Mouse (Mus musculus) cortical plate, adult 2 months (tissue): ENCODE data around the gene Ifit3b.

Experiments used
- CTCF ChIP-seq: fragments of 200-500 bp; IDR thresholded peaks from 2 replicates; pipeline ENCODE4 v1.5.1; 2011; ENCODE audit warnings: mild to moderate bottlenecking, control low read depth, low read length; ENCODE audit not compliant: insufficient read depth; ENCODE audit errors: extremely low read depth
- POLR2A ChIP-seq: fragments of 200-500 bp; IDR thresholded peaks from 2 replicates; pipeline ENCODE4 v1.6.1; 2011; ENCODE audit warnings: mild to moderate bottlenecking, low read length, control low read depth; ENCODE audit not compliant: insufficient read depth; ENCODE audit errors: extremely low read depth

DNA sequence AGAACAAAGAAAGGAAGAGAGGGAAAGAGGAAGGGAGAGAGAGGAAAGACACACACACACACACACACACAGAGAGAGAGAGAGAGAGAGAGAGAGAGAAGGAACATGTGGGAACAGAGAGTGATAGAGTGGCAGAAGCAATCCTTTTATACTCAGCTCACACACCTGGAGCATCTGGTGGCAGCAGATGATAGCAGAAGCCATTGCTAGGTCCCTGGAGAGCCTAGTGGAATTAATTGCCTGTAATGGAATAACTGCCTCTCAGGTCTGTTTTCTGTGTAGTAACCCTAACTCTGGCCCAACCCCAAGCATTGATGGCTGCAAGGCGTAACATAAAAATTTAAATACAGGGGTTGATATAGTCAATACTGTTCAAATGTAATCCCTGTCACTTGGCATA, 36.7 kb upstream of the Ifit3b start:
- TF ChIP-seq CTCF: no peak
- TF ChIP-seq POLR2A: no peak
